Mouse (Mus musculus): ENCODE data around the gene Prkrip1.
A peak's percentile ranks its signal among the peaks of the same experiment; 100 is the strongest.
"Not testable (repeated sequence)": the region's sequence is repeated elsewhere in the genome, so short reads cannot be mapped to it uniquely, and the experiment has no call there.

The Prkrip1 gene

GRCm38 (mm10) chr5:136163807-136164474, 34.8 kb downstream of the Prkrip1 start:
- DNase-seq (ENCODE audit: low spot score): no peak

DNA sequence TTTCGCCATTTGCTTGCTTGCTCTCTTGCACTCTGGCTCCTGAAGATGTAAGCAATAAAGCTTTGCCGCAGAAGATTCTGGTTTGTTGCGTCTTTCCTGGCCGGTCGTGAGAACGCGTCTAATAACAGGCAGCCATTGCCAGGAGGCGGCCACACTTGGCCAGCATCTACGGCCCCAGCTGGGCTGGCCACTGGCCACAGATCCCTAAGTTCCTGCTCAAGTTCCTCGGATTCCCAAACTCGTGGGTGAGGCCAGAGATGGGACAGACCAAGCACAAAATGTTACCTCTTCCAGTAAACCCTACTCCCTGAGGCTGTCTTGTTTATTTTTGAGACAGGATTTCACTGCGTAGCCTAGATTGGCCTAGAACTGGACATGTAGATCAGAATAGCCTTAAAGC, 38.7 kb downstream of the Prkrip1 start:
- not testable (repeated sequence) for DNase-seq (ENCODE audit: low spot score)

GRCm38 (mm10) chr5:136155399-136155798, 43.4 kb downstream of the Prkrip1 start:
- no peak for DNase-seq (ENCODE audit: low spot score)

DNA sequence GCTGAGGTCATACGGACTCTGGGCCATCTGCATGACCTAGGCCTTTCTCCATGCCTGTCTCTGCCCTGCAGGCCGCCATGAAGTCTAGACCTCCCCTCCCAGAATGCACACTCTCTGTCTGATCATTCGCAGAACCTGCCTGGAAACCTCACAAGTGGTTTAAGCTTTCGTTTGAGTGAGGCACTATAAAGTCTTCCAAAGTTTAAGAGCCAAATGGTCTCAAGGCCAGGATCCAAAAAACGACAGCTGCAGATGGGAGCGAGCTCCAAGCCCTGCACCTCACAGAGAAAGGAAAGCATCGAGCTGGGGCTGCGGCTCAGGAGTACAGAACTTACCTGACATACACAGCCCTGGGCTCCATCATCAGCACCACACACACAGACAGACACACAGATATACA, 46.4 kb downstream of the Prkrip1 start:
- DNase-seq (ENCODE audit: low spot score): no peak

GRCm38 (mm10) chr5:136149134-136149576, 49.6 kb downstream of the Prkrip1 start:
- not testable (repeated sequence) for DNase-seq (ENCODE audit: low spot score)

GRCm38 (mm10) chr5:136147704-136148103, 51.1 kb downstream of the Prkrip1 start:
- no peak for DNase-seq (ENCODE audit: low spot score)

DNA sequence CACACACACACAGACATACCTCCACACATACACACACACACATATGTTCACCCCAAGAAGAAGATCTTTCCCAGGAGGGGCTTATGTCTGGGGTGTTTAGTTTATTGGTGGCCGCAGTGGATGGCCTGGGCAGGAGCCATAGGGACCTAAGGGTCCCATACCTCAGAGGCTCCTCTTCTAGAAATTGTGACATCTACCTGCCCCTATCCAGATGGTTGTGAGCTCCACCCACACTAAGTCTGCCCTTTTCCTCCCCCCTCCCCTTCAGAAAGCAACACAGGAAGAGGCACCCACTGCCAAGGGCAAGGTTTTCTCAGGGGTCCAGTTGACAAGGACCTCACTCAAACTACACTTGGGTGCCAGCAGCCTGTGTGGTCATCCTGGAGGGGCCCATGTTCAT, 51.8 kb downstream of the Prkrip1 start:
- DNase-seq (ENCODE audit: low spot score): no peak

DNA sequence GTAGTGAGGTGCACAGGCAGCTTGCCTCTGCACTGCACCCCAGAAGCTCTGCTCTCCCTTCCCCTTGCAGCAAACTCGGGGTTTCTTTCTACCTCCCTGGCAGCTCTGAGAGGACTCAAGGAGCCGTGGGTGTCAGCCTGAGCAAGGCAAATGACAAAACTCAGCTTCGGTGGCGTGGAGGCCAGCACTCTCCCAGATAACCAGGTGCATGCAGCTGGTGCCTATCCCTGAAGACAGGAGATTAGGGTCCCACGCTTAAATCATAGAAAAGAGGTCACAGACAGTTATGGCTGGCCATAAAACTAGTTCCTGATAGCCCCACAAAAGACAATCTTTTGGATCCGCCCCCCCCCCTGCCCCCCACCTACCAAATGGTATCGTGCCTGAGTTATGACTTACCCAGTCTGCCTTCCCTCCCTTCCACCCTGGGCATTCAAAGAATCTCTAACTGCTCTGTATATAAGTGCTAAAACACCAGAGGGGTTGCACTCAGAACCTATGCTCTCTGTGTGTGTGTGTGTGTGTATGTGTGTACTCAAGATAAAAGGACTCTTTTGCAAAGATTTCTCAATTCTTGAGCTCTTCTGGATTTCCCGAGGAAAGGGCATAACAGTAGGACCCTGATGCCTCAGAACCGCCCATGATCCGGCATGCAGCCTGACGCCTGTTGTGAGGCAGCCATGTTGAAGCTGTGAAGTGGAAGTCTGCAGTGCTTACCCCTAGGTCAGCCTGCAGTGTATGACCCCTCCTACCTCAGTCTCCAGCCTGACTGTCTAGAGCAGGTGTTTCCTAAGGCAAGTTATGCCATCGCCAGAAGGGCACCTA, 53.9 kb downstream of the Prkrip1 start:
- DNase-seq (ENCODE audit: low spot score): no peak

- DNase-seq (ENCODE audit: low spot score): peak; percentile 3
These were observed 55.5 kb downstream of the Prkrip1 start for GRCm38 (mm10) chr5:136143161-136143755.

- no peak for DNase-seq (ENCODE audit: low spot score)
These were observed 56.0 kb downstream of the Prkrip1 start for GRCm38 (mm10) chr5:136142746-136143145.

- DNase-seq (ENCODE audit: low spot score): no peak
These were observed 58.7 kb downstream of the Prkrip1 start for GRCm38 (mm10) chr5:136140057-136140482.

- DNase-seq (ENCODE audit: low spot score): no peak
These were observed 59.4 kb downstream of the Prkrip1 start for GRCm38 (mm10) chr5:136139393-136139792.

DNA sequence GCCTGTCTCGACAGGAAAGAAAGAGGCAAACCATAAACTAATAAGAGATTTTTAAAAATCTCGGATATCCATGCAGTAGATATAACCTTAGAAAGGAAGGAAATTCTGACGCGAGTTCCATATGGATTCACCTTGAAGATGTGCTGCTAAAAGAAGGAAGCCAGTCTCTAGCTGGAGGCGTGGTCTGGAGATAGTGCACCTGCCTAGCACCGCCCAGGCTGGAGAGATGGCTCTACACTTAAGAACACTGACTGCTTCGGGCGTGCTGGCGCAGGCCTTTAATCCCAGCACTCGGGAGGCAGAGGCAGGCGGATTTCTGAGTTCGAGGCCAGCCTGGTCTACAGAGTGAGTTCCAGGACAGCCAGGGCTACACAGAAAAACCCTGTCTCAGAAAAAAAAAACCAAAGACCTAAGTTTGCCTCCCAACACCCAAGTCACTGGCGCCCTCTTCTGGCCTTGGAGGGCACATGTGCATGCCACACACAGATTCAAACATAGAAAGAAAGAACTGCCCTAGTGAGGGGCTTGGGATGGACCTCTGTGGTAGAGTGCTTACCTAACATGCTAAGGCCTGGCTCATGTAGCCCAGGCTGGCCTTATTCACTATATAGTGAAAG, 61.0 kb downstream of the Prkrip1 start:
- DNase-seq (ENCODE audit: low spot score): peak; percentile 79

DNA sequence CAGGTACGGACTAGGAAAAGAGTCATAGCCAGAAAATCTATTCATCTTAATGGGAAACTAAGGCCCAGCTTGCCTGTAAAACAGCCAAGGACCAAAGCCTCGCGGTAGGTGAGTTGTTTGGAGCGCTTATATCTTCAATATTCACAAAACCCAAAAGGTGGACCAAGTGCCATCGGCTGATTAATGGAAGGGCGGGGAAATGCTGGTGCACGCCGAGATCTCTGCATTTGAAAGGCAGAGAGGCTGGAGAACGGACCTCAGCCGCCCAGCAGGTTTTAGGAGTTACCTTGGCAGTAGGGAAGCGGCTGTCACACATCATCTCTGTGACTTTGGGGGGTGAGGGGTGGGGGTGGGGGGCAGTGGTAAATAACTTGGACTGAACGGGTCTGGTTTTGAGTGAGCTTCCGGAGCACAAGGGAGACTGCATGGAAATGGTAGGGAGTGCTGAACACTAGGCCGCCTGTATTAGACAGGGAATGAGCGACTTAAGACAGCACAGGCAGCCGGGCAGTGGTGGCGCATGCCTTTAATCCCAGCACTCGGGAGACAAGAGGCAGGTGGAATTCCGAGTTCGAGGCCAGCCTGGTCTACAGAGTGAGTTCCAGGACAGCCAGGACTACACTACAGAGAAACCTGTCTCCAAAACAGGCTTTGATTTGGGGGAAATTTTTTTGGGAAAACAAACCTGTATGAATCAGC, 62.3 kb downstream of the Prkrip1 start:
- peak; percentile 15 for DNase-seq (ENCODE audit: low spot score)

DNA sequence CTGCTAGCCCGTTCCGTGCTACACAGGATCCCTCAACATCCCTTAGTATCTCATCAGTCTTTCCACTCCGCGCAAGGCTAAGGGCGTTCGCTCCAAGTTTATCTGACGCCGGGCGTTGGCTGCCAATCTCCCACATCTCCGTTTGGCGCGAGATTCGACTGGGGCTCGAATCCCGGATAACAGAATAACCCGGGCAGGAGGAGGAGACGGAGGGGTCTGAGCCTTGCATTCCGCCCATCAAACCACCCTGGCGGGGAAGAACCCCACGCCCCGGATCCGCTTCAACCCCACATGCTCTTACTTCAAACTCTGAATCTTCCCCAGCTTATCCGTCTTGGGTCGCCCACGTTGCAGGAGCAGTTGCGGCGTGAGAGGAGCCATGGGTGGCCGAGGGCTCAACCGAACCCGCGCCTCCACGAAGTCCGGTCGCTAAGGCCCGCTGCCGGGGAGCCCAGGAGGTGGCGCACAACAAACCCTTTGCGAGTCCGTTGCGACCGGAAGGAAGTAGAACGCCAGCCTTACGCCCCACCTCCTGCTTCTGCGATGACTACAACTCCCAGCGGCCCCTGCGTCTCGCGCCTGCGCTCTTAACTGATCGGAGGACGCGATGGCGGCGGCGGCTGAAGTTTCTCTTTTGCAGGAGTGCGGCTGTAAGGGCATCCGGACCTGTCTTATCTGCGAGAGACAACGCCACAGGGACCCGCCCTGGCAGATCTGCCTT, 63.0 kb downstream of the Prkrip1 start, which contains the start of the genes Lrwd1 and Alkbh4:
Gene Lrwd1, minus strand, starts transcription at position 504 of the 721 bp plus-strand sequence.
Gene Alkbh4, plus strand, starts transcription at position 576 of the 721 bp plus-strand sequence.
- DNase-seq (ENCODE audit: low spot score): peak; percentile 98

Data from embryo, embryonic 10.5 days (tissue).